Mouse (Mus musculus) kidney, postnatal 10 days (tissue): ENCODE results near the gene Gm15557.

Experiments used
- DNase-seq: peaks from one replicate; pipeline ENCODE4 v3.0.0; 2021; ENCODE audit warnings: mixed read lengths

Gene Gm15557

DNA sequence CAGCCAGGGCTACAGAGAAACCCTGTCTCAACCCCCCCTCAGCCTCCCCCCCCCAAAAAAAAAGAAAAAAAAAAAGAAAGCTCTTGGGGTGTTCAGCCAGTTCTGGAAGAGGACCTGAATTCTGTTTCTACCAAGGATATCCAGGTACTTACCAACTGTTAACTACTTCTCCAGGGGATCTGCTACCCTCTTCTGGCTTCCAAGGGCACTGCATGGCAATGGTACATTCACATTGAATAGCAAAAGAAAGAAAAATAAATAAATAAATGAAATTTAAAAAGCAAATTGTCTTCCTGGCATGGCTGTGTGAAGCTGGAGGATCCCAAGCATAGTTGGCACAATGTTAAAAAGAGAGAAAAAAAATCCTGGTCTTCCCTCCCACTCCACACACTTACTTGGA is 11.5 kb downstream of the Gm15557 start:
- DNase-seq: peak; percentile 86

- DNase-seq: peak; percentile 95
Measured at GRCm38 (mm10) chr2:155956134-155957059, 15.9 kb downstream of the Gm15557 start, which contains the start of gene Cep250. Gene Cep250, plus strand, starts transcription at chr2:155956458.

DNA sequence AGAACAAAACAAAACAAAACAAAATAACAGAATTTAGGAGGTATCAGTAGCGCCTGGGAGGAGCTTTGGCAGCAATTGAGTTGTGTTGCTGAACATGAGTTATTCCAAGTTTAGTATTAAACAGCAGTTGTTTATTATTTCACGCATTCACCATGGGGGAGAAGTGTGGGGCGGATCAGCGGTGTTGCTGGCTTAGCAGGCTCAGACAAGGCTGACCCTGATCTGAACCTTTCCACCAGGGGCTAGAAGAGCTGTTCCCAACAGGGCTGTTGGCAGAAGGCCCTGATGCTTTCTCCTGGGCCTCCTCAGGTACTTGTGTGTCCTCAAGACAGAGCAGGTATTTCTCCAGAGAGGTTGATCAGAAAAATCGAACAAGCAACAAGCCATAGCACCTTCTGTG is 19.5 kb downstream of the Gm15557 start:
- peak; percentile 39 for DNase-seq

GRCm38 (mm10) chr2:155961862-155962261 is 21.3 kb downstream of the Gm15557 start:
- no peak for DNase-seq

GRCm38 (mm10) chr2:155962991-155963390 is 22.5 kb downstream of the Gm15557 start:
- DNase-seq: peak; percentile 19

- no peak for DNase-seq
Measured at GRCm38 (mm10) chr2:155973348-155973747, 32.8 kb downstream of the Gm15557 start.

- no peak for DNase-seq
Measured at GRCm38 (mm10) chr2:155974087-155974731, 33.7 kb downstream of the Gm15557 start.

- DNase-seq: peak; percentile 64
Measured at GRCm38 (mm10) chr2:155979328-155979991, 38.9 kb downstream of the Gm15557 start.

GRCm38 (mm10) chr2:155985776-155986175 is 45.2 kb downstream of the Gm15557 start:
- DNase-seq: no peak

- DNase-seq: no peak
Measured at GRCm38 (mm10) chr2:155987131-155987530, 46.6 kb downstream of the Gm15557 start.

DNA sequence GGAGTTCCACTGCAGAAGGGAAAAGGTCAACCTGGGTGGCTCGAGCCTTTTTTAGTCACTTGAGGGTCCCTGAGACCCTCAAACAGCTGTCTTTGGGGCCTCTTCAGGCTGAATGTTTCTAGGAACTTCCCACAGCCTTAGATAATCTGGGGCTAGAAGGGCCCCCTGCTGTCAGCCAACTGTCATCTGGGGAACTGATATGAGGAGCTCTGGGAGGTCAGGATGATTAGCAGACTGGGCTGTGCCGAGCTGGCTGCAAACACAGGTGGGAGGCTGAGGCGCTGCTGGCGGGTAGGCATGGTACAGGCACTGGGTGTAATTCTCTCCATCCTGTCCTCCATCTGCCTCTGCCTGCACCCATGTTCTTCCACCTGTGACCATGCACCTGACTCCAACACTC is 48.6 kb downstream of the Gm15557 start:
- no peak for DNase-seq

DNA sequence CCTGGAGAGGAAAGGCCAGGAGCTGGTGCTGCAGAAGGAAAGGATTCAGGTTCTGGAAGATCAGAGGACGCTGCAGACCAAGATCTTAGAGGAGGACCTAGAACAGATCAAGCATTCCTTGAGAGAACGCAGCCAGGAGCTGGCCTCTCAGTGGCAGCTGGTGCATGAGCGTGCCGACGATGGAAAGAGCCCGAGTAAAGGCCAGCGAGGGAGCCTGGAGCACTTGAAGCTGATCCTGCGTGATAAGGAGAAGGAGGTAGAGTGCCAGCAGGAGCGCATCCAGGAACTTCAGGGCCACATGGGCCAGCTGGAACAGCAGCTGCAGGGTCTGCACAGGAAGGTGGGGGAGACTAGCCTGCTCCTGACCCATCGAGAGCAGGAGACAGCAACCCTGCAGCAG is 50.6 kb downstream of the Gm15557 start:
- no peak for DNase-seq

- peak; percentile 70 for DNase-seq
Measured at GRCm38 (mm10) chr2:155991863-155992321, 51.4 kb downstream of the Gm15557 start.
